8 mouse cellular contexts compared by ENCODE assay signal in the genomic region with DNA sequence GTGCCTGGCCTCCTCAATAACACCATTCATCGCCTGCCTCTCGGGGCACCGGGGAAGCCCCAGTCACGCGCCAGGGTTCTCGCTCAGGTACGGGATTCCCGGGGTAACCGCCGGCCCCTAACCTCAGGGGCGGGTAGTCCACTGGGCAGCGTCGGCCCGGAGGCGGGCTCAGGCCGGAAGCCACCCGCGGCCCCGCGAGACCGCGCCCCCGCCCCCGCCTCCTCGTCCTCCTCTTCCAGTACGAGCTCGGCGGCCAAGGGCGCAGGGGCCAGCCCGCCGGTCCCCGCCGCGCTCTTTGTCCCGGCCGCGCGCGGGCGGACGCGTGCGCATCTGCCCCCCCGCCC. TPM values are rescaled to one million over a fixed set of nuclear protein-coding genes. Genes with fewer than 3 reads are reported as not detected.
A peak's percentile ranks its signal among the peaks of the same experiment; 100 is the strongest.
DNase-seq lines count a peak whose midpoint lies in the region; ATAC-seq and TF ChIP-seq lines count a peak whose summit lies in the region.

No protein-coding gene starts in this region.

- H3K4me1 ChIP-seq in hindbrain, embryonic 14.5 days (replicated peaks; ENCODE audit: control insufficient read depth, insufficient read depth, low read length), result peaks cover 26% of the 10 kb centered on the region

- CTCF ChIA-PET in Patski (lab: Charles Lee), result no interaction called here

- no peaks in the 10 kb centered on the region for H3K27me3 ChIP-seq in Patski
- H3K27me3 ChIP-seq in hindbrain, embryonic 14.5 days (ENCODE audit: control insufficient read depth, insufficient read depth, low read length), result no peaks in the 10 kb centered on the region

- peak overlapping the region; percentile 79 for H3K4me3 ChIP-seq in hindbrain, embryonic 14.5 days (replicated peaks; ENCODE audit: low read length)

- WGBS in hindbrain, embryonic 14.5 days, result 0% methylated on average over 35 of the region's 44 CpGs

- H3K36me3 ChIP-seq in hindbrain, embryonic 14.5 days (replicated peaks; ENCODE audit: control insufficient read depth, insufficient read depth), result peaks cover 8% of the 10 kb centered on the region

- in situ Hi-C loops in Patski (cut with MboI; ENCODE audit: low pct_unique_long_range_greater_than_20kb), result no loop called here

- peak overlapping the region; percentile 76 for H3K4me2 ChIP-seq in hindbrain, embryonic 14.5 days (replicated peaks)

- DNase-seq in Patski (ENCODE audit: low read depth, low spot score), result no peak
- DNase-seq in cerebellum, postnatal 10 days, result peak; percentile 94
- DNase-seq in frontal cortex, postnatal 25 days (ENCODE audit: low spot score in 2 of 2), result peak; percentile 39 to 47
- DNase-seq in hindbrain, embryonic 14.5 days (ENCODE audit: low spot score), result peak; percentile 70
- DNase-seq in left cerebral cortex, adult 8-10 months (ENCODE audit: low spot score in 2 of 2), result peak; percentile 46 to 50
- peak; percentile 63 for DNase-seq in right cerebral cortex, adult 18-20 months
- peak; percentile 16 for DNase-seq in urinary bladder, postnatal 10 days (ENCODE audit: low spot score)

- POLR2A ChIA-PET in Patski (lab: Charles Lee), result interaction anchor here (0.6 kb wide), 3 partner anchors 750 to 1105 kb away, joined by 3 to 5 read pairs (median 4); no protein-coding TSS in a partner anchor

- H3K9ac ChIP-seq in hindbrain, embryonic 14.5 days, result peak overlapping the region; percentile 98

- TF ChIP-seq CTCF in Patski (IDR thresholded peaks at IDR 0.05), result no peak

- peak overlapping the region; percentile 99 for H3K27ac ChIP-seq in hindbrain, embryonic 14.5 days

- no peaks in the 10 kb centered on the region for H3K9me3 ChIP-seq in hindbrain, embryonic 14.5 days (ENCODE audit: control insufficient read depth, low read length)

- ATAC-seq in Patski, result peak; percentile 68
- peak; percentile 79 for ATAC-seq in hindbrain, embryonic 14.5 days (ENCODE audit: low FRiP score)
- peak; percentile 61 for ATAC-seq in megakaryocyte, adult 5-6 weeks (ENCODE audit: poor library complexity, severe bottlenecking)

RNA-seq across cellular contexts. Expression of a gene that starts 0.6 kb away (rescaled TPM):
- polyA plus RNA-seq in Patski (2021), result 74.3 TPM
- 293 and 295 TPM in 2 replicates for polyA plus RNA-seq in hindbrain, embryonic 14.5 days (2014; fragmentation: Nextera tagmentation; extraction: Ambion mirVana)
- 10 to 100 TPM; 85.6 to 91.8 (median 87.0) TPM for total RNA-seq in left cerebral cortex, adult 8-10 months (2022)
- total RNA-seq in megakaryocyte, adult 5-6 weeks (2015), result 55.4 and 61.5 TPM in 2 replicates
- 36.3 and 37.4 TPM in 2 replicates for total RNA-seq in megakaryocyte, adult 5-6 weeks (2017)
